Mouse (Mus musculus) bone marrow, adult 2 months (tissue): ENCODE data around the gene Lss. TPM values are rescaled to one million over a fixed set of nuclear protein-coding genes. Genes with fewer than 3 reads are reported as not detected.

Experiments
- H3K27ac ChIP-seq: fragments of 200-500 bp; 2 replicates; pipeline ENCODE4 v1.5.1; 2012; ENCODE audit warnings: low read depth, mild to moderate bottlenecking, control low read depth, inconsistent platforms, low read length; ENCODE audit not compliant: control insufficient read depth, poor library complexity, insufficient read depth
- H3K4me1 ChIP-seq: fragments of 200-500 bp; 2 replicates; pipeline ENCODE4 v1.6.1; 2011; ENCODE audit warnings: low read length; ENCODE audit not compliant: control insufficient read depth, insufficient read depth
- H3K4me3 ChIP-seq: fragments of 200-500 bp; replicated peaks from 2 replicates; pipeline ENCODE3; 2011; ENCODE audit warnings: mild to moderate bottlenecking, low read depth, low read length, control low read depth; ENCODE audit not compliant: control insufficient read depth
- CTCF ChIP-seq: fragments of 200-500 bp; IDR thresholded peaks from 2 replicates; pipeline ENCODE4 v1.5.1; 2011; ENCODE audit warnings: low read length, control low read depth; ENCODE audit not compliant: control insufficient read depth, insufficient read depth
- POLR2A ChIP-seq: fragments of 200-500 bp; IDR thresholded peaks from 2 replicates; pipeline ENCODE4 v1.6.1; 2011; ENCODE audit warnings: low read depth, mild to moderate bottlenecking, control low read depth, low read length, borderline replicate concordance; ENCODE audit not compliant: control insufficient read depth
- WGBS: fragments of 180-500 bp; shearing (Covaris S2); methylation state at CpG from one replicate; pipeline ENCODE4 v1.1.7; 2018; 5-methylcytosine and 5-hydroxymethylcytosine counted together
- polyA plus RNA-seq: library from polyadenylated mRNA; stranded (reverse); fragments of >200 nt; gene quantifications from 2 replicates; pipeline ENCODE4 v1.2.4, GENCODE M21; 2011; ENCODE audit warnings: low replicate concordance; ENCODE audit not compliant: missing spikeins, insufficient read depth, insufficient read length

The Lss gene
- polyA plus RNA-seq, 1 experiment, result 4.6 TPM

GRCm38 (mm10) chr10:76505865-76506264 is 25.5 kb upstream of the Lss start:
- no peak overlapping the region for H3K27ac ChIP-seq
- 81% methylated on average over 7 of the region's 7 CpGs for WGBS
- TF ChIP-seq POLR2A, result no peak
- no peak for TF ChIP-seq CTCF
- H3K4me3 ChIP-seq, result no peak overlapping the region
- H3K4me1 ChIP-seq, result no peaks in the 10 kb centered on the region

- TF ChIP-seq CTCF (peak; percentile 94), POLR2A (no peak)
- Histone ChIP-seq H3K27ac (no peak overlapping the region), H3K4me3 (no peak overlapping the region), H3K4me1 (no peaks in the 10 kb centered on the region)
- 46% methylated on average over 5 of the region's 5 CpGs for WGBS
Observed at GRCm38 (mm10) chr10:76512965-76513583, 18.3 kb upstream of the Lss start.

- H3K4me3 ChIP-seq, result peak overlapping the region; percentile 60
- WGBS, result 1% methylated on average over 11 of the region's 11 CpGs
- no peak overlapping the region for H3K27ac ChIP-seq
- TF ChIP-seq CTCF (no peak), POLR2A (no peak)
- no peaks in the 10 kb centered on the region; the same call in 1 of the 2 replicates for H3K4me1 ChIP-seq
Observed at GRCm38 (mm10) chr10:76530922-76531321, 466 bp upstream of the Lss start.

- 5% methylated on average over 14 of the region's 14 CpGs for WGBS
- H3K27ac ChIP-seq, result no peak overlapping the region; the same call in 1 of the 2 replicates
- H3K4me1 ChIP-seq, result no peaks in the 10 kb centered on the region; the same call in 1 of the 2 replicates
Observed at GRCm38 (mm10) chr10:76531828-76532227, 440 bp downstream of the Lss start.

GRCm38 (mm10) chr10:76535526-76535925 is 4.1 kb downstream of the Lss start:
- Histone ChIP-seq H3K27ac (no peak overlapping the region), H3K4me1 (no peaks in the 10 kb centered on the region; the same call in 1 of the 2 replicates), H3K4me3 (no peak overlapping the region)
- no peak for TF ChIP-seq POLR2A
- TF ChIP-seq CTCF, result no peak
- 93% methylated on average over 7 of the region's 7 CpGs for WGBS

More at GRCm38 (mm10) chr10:76531828-76532227, 440 bp downstream of the Lss start:
- no peak for TF ChIP-seq CTCF
- TF ChIP-seq POLR2A, result no peak
- H3K4me3 ChIP-seq, result peak overlapping the region; percentile 77

- H3K4me1 ChIP-seq, result peaks cover 2% of the 10 kb centered on the region; the same call in 1 of the 2 replicates
- 75% methylated on average over 9 of the region's 9 CpGs for WGBS
- no peak for TF ChIP-seq CTCF
- no peak for TF ChIP-seq POLR2A
Observed at GRCm38 (mm10) chr10:76537619-76538018, 6.2 kb downstream of the Lss start.

GRCm38 (mm10) chr10:76541336-76542085 is 10.1 kb downstream of the Lss start:
- Histone ChIP-seq H3K4me1 (peaks cover 2% of the 10 kb centered on the region; the same call in 1 of the 2 replicates), H3K27ac (no peak overlapping the region), H3K4me3 (no peak overlapping the region)
- TF ChIP-seq POLR2A (no peak), CTCF (no peak)
- WGBS, result 40% methylated on average over 11 of the region's 11 CpGs

More at GRCm38 (mm10) chr10:76537619-76538018, 6.2 kb downstream of the Lss start:
- Histone ChIP-seq H3K4me3 (no peak overlapping the region), H3K27ac (no peak overlapping the region)

GRCm38 (mm10) chr10:76542636-76543375 is 11.4 kb downstream of the Lss start:
- 8% methylated on average over 10 of the region's 10 CpGs for WGBS

More at GRCm38 (mm10) chr10:76542636-76543375, 11.4 kb downstream of the Lss start:
- Histone ChIP-seq H3K4me1 (peaks cover 2% of the 10 kb centered on the region; the same call in 1 of the 2 replicates), H3K27ac (no peak overlapping the region), H3K4me3 (no peak overlapping the region)
- no peak for TF ChIP-seq CTCF
